Mouse (Mus musculus) CH12.LX (cell line): ENCODE results near the gene Nhp2. TPM values are rescaled to one million over a fixed set of nuclear protein-coding genes. Genes with fewer than 3 reads are reported as not detected.

ENCODE experiments used
- DNase-seq: peaks from one replicate; pipeline ENCODE4 v3.0.0-alpha.2; 2013; ENCODE audit errors: extremely low read depth
- H3K27ac ChIP-seq: 2 replicates; pipeline ENCODE4 v1.5.1; 2012; ENCODE audit warnings: low read depth, mild to moderate bottlenecking, control low read depth, moderate library complexity; ENCODE audit not compliant: insufficient read depth
- H3K27me3 ChIP-seq: replicated peaks from 2 replicates; pipeline ENCODE3; 2012; ENCODE audit warnings: inconsistent platforms
- H3K36me3 ChIP-seq, 2 experiments: replicated peaks in 1 of 2; 2 replicates each; pipeline versions ENCODE3 to v1.6.1; 2012; ENCODE audit warnings: inconsistent platforms in 1 of 2, low read length in 1 of 2, mild to moderate bottlenecking in 1 of 2, mixed read lengths in 1 of 2, moderate library complexity in 1 of 2; ENCODE audit not compliant: control insufficient read depth in 1 of 2, insufficient read depth in 1 of 2
- H3K4me1 ChIP-seq, 2 experiments: 2 replicates each; pipeline ENCODE4 v1.6.1; 2012; ENCODE audit warnings: inconsistent platforms in 1 of 2, moderate library complexity in 1 of 2; ENCODE audit not compliant: insufficient read depth in 2 of 2, control insufficient read depth in 1 of 2
- H3K4me2 ChIP-seq: 2 replicates; pipeline ENCODE4 v1.6.1; 2012; ENCODE audit warnings: low read depth, mild to moderate bottlenecking, control low read depth; ENCODE audit not compliant: poor library complexity, insufficient read depth, severe bottlenecking
- H3K4me3 ChIP-seq, 3 experiments: fragments of 150-350 bp in 1 of 3; sonication (generic) in 1 of 3; replicated peaks in 1 of 3; 2 replicates each; pipeline versions ENCODE3 to v1.5.1; 2011 to 2012; ENCODE audit warnings: low read depth in 2 of 3, low read length in 2 of 3, mild to moderate bottlenecking in 2 of 3, moderate library complexity in 2 of 3, control low read depth in 1 of 3, improper control_type of control experiment in 1 of 3, inconsistent platforms in 1 of 3, mixed read lengths in 1 of 3; ENCODE audit not compliant: poor library complexity in 1 of 3
- H3K79me2 ChIP-seq: replicated peaks from 2 replicates; pipeline ENCODE4 v1.6.1; 2012; ENCODE audit warnings: mild to moderate bottlenecking, moderate library complexity; ENCODE audit not compliant: control insufficient read depth, poor library complexity, insufficient read depth, severe bottlenecking; ENCODE audit errors: extremely low read depth
- H3K9ac ChIP-seq: 2 replicates; pipeline ENCODE4 v1.6.1; 2012; ENCODE audit warnings: low read depth, mild to moderate bottlenecking, control low read depth, moderate library complexity; ENCODE audit not compliant: insufficient read depth
- H3K9me3 ChIP-seq: replicated peaks from 2 replicates; pipeline ENCODE3; 2012; ENCODE audit warnings: low read length, inconsistent platforms, mixed read lengths
- BHLHE40 ChIP-seq: IDR thresholded peaks from 2 replicates; pipeline ENCODE4 v1.6.1; 2011; ENCODE audit warnings: mild to moderate bottlenecking, low read depth, low read length, improper control_type of control experiment
- CHD1 ChIP-seq: IDR thresholded peaks from 2 replicates; pipeline ENCODE4 v1.6.1; 2012; ENCODE audit warnings: low read depth, low read length, improper control_type of control experiment, inconsistent platforms
- CTCF ChIP-seq, 2 experiments: IDR thresholded peaks in 1 of 2; conservative IDR thresholded peaks in 1 of 2; 2 replicates each; pipeline ENCODE4 v1.5.1; 2011 to 2012; ENCODE audit warnings: low read depth in 2 of 2, low read length in 2 of 2, improper control_type of control experiment in 1 of 2, inconsistent platforms in 1 of 2, mild to moderate bottlenecking in 1 of 2, moderate library complexity in 1 of 2
- ELF1 ChIP-seq: IDR thresholded peaks from 2 replicates; pipeline ENCODE4 v1.6.1; 2014; ENCODE audit warnings: low read depth, mild to moderate bottlenecking, inconsistent platforms, low read length, improper control_type of control experiment
- EP300 ChIP-seq: IDR thresholded peaks from 2 replicates; pipeline ENCODE4 v1.6.1; 2011; ENCODE audit warnings: low read length, improper control_type of control experiment
- ETS1 ChIP-seq: conservative IDR thresholded peaks from 2 replicates; pipeline ENCODE4 v1.6.1; 2012; ENCODE audit warnings: low read depth, mild to moderate bottlenecking, inconsistent platforms, low read length, improper control_type of control experiment, moderate library complexity
- GABPA ChIP-seq: IDR thresholded peaks from 2 replicates; pipeline ENCODE4 v1.6.1; 2012; ENCODE audit warnings: low read depth, low read length, improper control_type of control experiment, inconsistent platforms; ENCODE audit not compliant: insufficient replicate concordance
- IRF4 ChIP-seq: IDR thresholded peaks from 2 replicates; pipeline ENCODE4 v1.6.1; 2014; ENCODE audit warnings: low read depth, mild to moderate bottlenecking, inconsistent platforms, low read length, improper control_type of control experiment
- JUN ChIP-seq: IDR thresholded peaks from 2 replicates; pipeline ENCODE4 v1.6.1; 2011; ENCODE audit warnings: low read depth, mild to moderate bottlenecking, low read length, improper control_type of control experiment, moderate library complexity; ENCODE audit not compliant: insufficient read depth
- JUND ChIP-seq: conservative IDR thresholded peaks from 2 replicates; pipeline ENCODE4 v1.6.1; 2011; ENCODE audit warnings: low read depth, low read length, improper control_type of control experiment
- KAT2A ChIP-seq: IDR thresholded peaks from 2 replicates; pipeline ENCODE4 v1.6.1; 2012; ENCODE audit warnings: low read length, improper control_type of control experiment, inconsistent platforms; ENCODE audit not compliant: insufficient replicate concordance
- MAFK ChIP-seq: IDR thresholded peaks from 2 replicates; pipeline ENCODE4 v1.6.1; 2011; ENCODE audit warnings: low read length, improper control_type of control experiment; ENCODE audit not compliant: insufficient replicate concordance
- MAX ChIP-seq: IDR thresholded peaks from 2 replicates; pipeline ENCODE4 v1.6.1; 2011; ENCODE audit warnings: low read length, improper control_type of control experiment
- MAZ ChIP-seq: IDR thresholded peaks from 2 replicates; pipeline ENCODE4 v1.6.1; 2012; ENCODE audit warnings: low read depth, mild to moderate bottlenecking, inconsistent platforms, low read length, improper control_type of control experiment, moderate library complexity
- MXI1 ChIP-seq: IDR thresholded peaks from 2 replicates; pipeline ENCODE4 v1.6.1; 2011; ENCODE audit warnings: mild to moderate bottlenecking, low read depth, low read length, improper control_type of control experiment
- MYC ChIP-seq: IDR thresholded peaks from 2 replicates; pipeline ENCODE4 v1.6.1; 2011; ENCODE audit warnings: low read depth, mild to moderate bottlenecking, improper control_type of control experiment, low read length
- NELFE ChIP-seq: IDR thresholded peaks from 2 replicates; pipeline ENCODE4 v1.6.1; 2011; ENCODE audit warnings: low read depth, low read length, improper control_type of control experiment
- PAX5 ChIP-seq: IDR thresholded peaks from 2 replicates; pipeline ENCODE4 v1.6.1; 2012; ENCODE audit warnings: low read length, inconsistent platforms, mixed read lengths
- POLR2A ChIP-seq: IDR thresholded peaks from 2 replicates; pipeline ENCODE4 v1.6.1; 2011; ENCODE audit warnings: low read depth, mild to moderate bottlenecking, improper control_type of control experiment, low read length
- POLR2AphosphoS2 ChIP-seq: IDR thresholded peaks from 2 replicates; pipeline ENCODE4 v1.6.1; 2011; ENCODE audit warnings: low read depth, low read length, improper control_type of control experiment
- RAD21 ChIP-seq: IDR thresholded peaks from 2 replicates; pipeline ENCODE4 v1.6.1; 2011; ENCODE audit warnings: low read depth, mild to moderate bottlenecking, low read length, improper control_type of control experiment, moderate library complexity
- RCOR1 ChIP-seq: conservative IDR thresholded peaks from 2 replicates; pipeline ENCODE4 v1.6.1; 2012; ENCODE audit warnings: low read depth, mild to moderate bottlenecking, inconsistent platforms, low read length, improper control_type of control experiment
- SMC3 ChIP-seq: IDR thresholded peaks from 2 replicates; pipeline ENCODE4 v1.6.1; 2011; ENCODE audit warnings: low read depth, low read length, improper control_type of control experiment
- TBP ChIP-seq: conservative IDR thresholded peaks from 2 replicates; pipeline ENCODE4 v1.6.1; 2011; ENCODE audit warnings: low read depth, low read length, improper control_type of control experiment
- TCF12 ChIP-seq: IDR thresholded peaks from 2 replicates; pipeline ENCODE4 v1.6.1; 2014; ENCODE audit warnings: low read depth, mild to moderate bottlenecking, inconsistent platforms, low read length, improper control_type of control experiment
- UBTF ChIP-seq: IDR thresholded peaks from 2 replicates; pipeline ENCODE4 v1.6.1; 2012; ENCODE audit warnings: low read depth, mild to moderate bottlenecking, inconsistent platforms, low read length, improper control_type of control experiment, moderate library complexity
- USF2 ChIP-seq: conservative IDR thresholded peaks from 2 replicates; pipeline ENCODE4 v1.6.1; 2011; ENCODE audit warnings: low read depth, low read length, improper control_type of control experiment
- ZC3H11A ChIP-seq: IDR thresholded peaks from 2 replicates; pipeline ENCODE4 v1.6.1; 2012; ENCODE audit warnings: low read depth, mild to moderate bottlenecking, inconsistent platforms, low read length, improper control_type of control experiment
- ZMIZ1 ChIP-seq: IDR thresholded peaks from 2 replicates; pipeline ENCODE4 v1.6.1; 2012; ENCODE audit warnings: low read depth, mild to moderate bottlenecking, inconsistent platforms, low read length, improper control_type of control experiment
- ZNF384 ChIP-seq: IDR thresholded peaks from 2 replicates; pipeline ENCODE4 v1.6.1; 2012; ENCODE audit warnings: low read depth, low read length, improper control_type of control experiment, inconsistent platforms
- dilution Hi-C: fragments of 300-500 bp; cut with MboI; formaldehyde crosslinking; loops from 2 replicates; pipeline ENCODE4 v1.14.3; 2020; ENCODE audit warnings: low sequenced_read_pairs; ENCODE audit not compliant: extremely low pct_unique_long_range_greater_than_20kb, extremely low pct_ligation_motif_present
- in situ Hi-C: fragments of 300-500 bp; cut with MboI; formaldehyde crosslinking; loops from 3 replicates; pipeline ENCODE4 v1.14.3; 2019; ENCODE audit warnings: low sequenced_read_pairs, low pct_ligation_motif_present, low pct_unique_long_range_greater_than_20kb, mixed read lengths
- polyA plus RNA-seq: library from polyadenylated mRNA; unstranded; fragments of >175 nt; gene quantifications from 2 replicates; pipeline ENCODE4 v1.2.1, GENCODE M21; 2012; ENCODE audit warnings: low read depth; ENCODE audit not compliant: insufficient read length
- total RNA-seq, 2 experiments: library from RNA; depleted of rRNA; stranded (reverse); fragments of 300-350 nt in 1 of 2; fragments of >200 nt in 1 of 2; gene quantifications; 2 replicates each; pipeline ENCODE4 v1.2.3; 2012 to 2014

Gene Nhp2
- total and polyA plus RNA-seq, 3 experiments: 489 to 847 (median 722) TPM

GRCm38 (mm10) chr11:51636323-51636684 is 16.8 kb downstream of the Nhp2 start:
- Histone ChIP-seq H3K9ac (peak overlapping the region; percentile 94), H3K9me3 (no peaks in the 10 kb centered on the region), H3K4me2 (peak overlapping the region; percentile 73), H3K79me2 (peaks cover 9% of the 10 kb centered on the region; the same call in 1 of the 2 replicates), H3K36me3 (peaks cover 0 to 39% of the 10 kb centered on the region in 2 experiments), H3K4me3 (peak overlapping the region; percentile 65 to 95 (median 88)), H3K27me3 (no peaks in the 10 kb centered on the region), H3K27ac (peak overlapping the region; percentile 12; the same call in 1 of the 2 replicates), H3K4me1 (peaks cover 3 to 74% of the 10 kb centered on the region in 2 experiments; a peak in 2 of 4 replicates)
- dilution Hi-C loops: no loop called here
- in situ Hi-C loops: no loop called here
- TF ChIP-seq TCF12 (no peak), RCOR1 (no peak), MAZ (no peak), KAT2A (no peak), POLR2A (no peak; the same call in 1 of the 2 replicates), CTCF (conservative IDR thresholded peaks at IDR 0.05 in 1 of 2, IDR thresholded peaks at IDR 0.05 in 1 of 2; ENCODE audit: low read depth in 2 of 2, low read length in 2 of 2) (peak; percentile 69 to 72), MAFK (no peak), RAD21 (peak; percentile 26), ZC3H11A (no peak), UBTF (peak; percentile 26; the same call in 1 of the 2 replicates), JUN (no peak), ETS1 (no peak), SMC3 (peak; percentile 48), MXI1 (no peak), USF2 (no peak), IRF4 (0 out of 2 replicates have a peak, but pooled peaks have one; percentile 25), PAX5 (no peak), TBP (0 out of 2 replicates have a peak, but pooled peaks have one; percentile 43), GABPA (no peak)
- peak; percentile 84 for DNase-seq

GRCm38 (mm10) chr11:51637971-51638414 is 18.5 kb downstream of the Nhp2 start:
- Histone ChIP-seq H3K4me2 (peak overlapping the region; percentile 81), H3K9ac (peak overlapping the region; percentile 33), H3K27me3 (no peaks in the 10 kb centered on the region), H3K27ac (peak overlapping the region; percentile 79), H3K9me3 (no peaks in the 10 kb centered on the region), H3K4me1 (peaks cover 3 to 75% of the 10 kb centered on the region in 2 experiments; a peak in 2 of 4 replicates), H3K4me3 (peak overlapping the region; percentile 18 to 42 (median 42)), H3K79me2 (peaks cover 9% of the 10 kb centered on the region; the same call in 1 of the 2 replicates), H3K36me3 (peaks cover under 1 to 40% of the 10 kb centered on the region in 2 experiments)
- peak; percentile 88 for DNase-seq
- in situ Hi-C loops (no loop called here), dilution Hi-C loops (no loop called here)
- TF ChIP-seq MAFK (no peak), TBP (peak; percentile 85; the same call in 1 of the 2 replicates), ZNF384 (no peak), ETS1 (peak; percentile 48; the same call in 1 of the 2 replicates), GABPA (no peak), POLR2AphosphoS2 (peak; percentile 67; the same call in 1 of the 2 replicates), ZC3H11A (no peak), CHD1 (0 out of 2 replicates have a peak, but pooled peaks have one; percentile 50), CTCF (conservative IDR thresholded peaks at IDR 0.05 in 1 of 2, IDR thresholded peaks at IDR 0.05 in 1 of 2; ENCODE audit: low read depth in 2 of 2, low read length in 2 of 2) (no peak), BHLHE40 (peak; percentile 48), MXI1 (no peak), UBTF (peak; percentile 82), TCF12 (peak; percentile 79; the same call in 1 of the 2 replicates), SMC3 (no peak), ELF1 (peak; percentile 82), IRF4 (peak; percentile 92), PAX5 (no peak), ZMIZ1 (peak; percentile 41; the same call in 1 of the 2 replicates), MAX (0 out of 2 replicates have a peak, but pooled peaks have one; percentile 28), NELFE (peak; percentile 52; the same call in 1 of the 2 replicates), EP300 (peak; percentile 75), JUND (no peak), MYC (peak; percentile 72; the same call in 1 of the 2 replicates)
